Mouse (Mus musculus) liver, embryonic 12.5 days (tissue): ENCODE data around the gene Ren1. TPM values are rescaled to one million over a fixed set of nuclear protein-coding genes. Genes with fewer than 3 reads are reported as not detected.

ENCODE experiments used
- ATAC-seq: fragments of 200-750 bp; cut with Nextera tagmentation; 2 replicates; pipeline ENCODE4 v1.8.0; 2017; ENCODE audit warnings: moderate number of reproducible peaks, mild to moderate bottlenecking, moderate library complexity
- H3K27ac ChIP-seq: fragments of 300-500 bp; sonication (generic); 2 replicates; pipeline ENCODE4 v1.5.1; 2016; ENCODE audit warnings: mild to moderate bottlenecking
- H3K27me3 ChIP-seq: fragments of 300-500 bp; sonication (generic); replicated peaks from 2 replicates; pipeline ENCODE4 v1.6.1; 2016; ENCODE audit warnings: mild to moderate bottlenecking, moderate library complexity
- H3K36me3 ChIP-seq: fragments of 300-500 bp; sonication (generic); 2 replicates; pipeline ENCODE4 v1.6.1; 2016; ENCODE audit warnings: mild to moderate bottlenecking, moderate library complexity
- H3K4me1 ChIP-seq: fragments of 300-500 bp; sonication (generic); 2 replicates; pipeline ENCODE4 v1.6.1; 2016
- H3K4me2 ChIP-seq: fragments of 300-500 bp; sonication (generic); 2 replicates; pipeline ENCODE4 v1.6.1; 2016; ENCODE audit warnings: mild to moderate bottlenecking, moderate library complexity
- H3K4me3 ChIP-seq: fragments of 300-500 bp; sonication (generic); 2 replicates; pipeline ENCODE4 v1.5.1; 2016; ENCODE audit warnings: mild to moderate bottlenecking, moderate library complexity
- H3K9ac ChIP-seq: fragments of 300-500 bp; sonication (generic); 2 replicates; pipeline ENCODE4 v1.6.1; 2016; ENCODE audit warnings: mild to moderate bottlenecking, moderate library complexity
- H3K9me3 ChIP-seq: fragments of 300-500 bp; sonication (generic); replicated peaks from 2 replicates; pipeline ENCODE4 v1.6.1; 2016; ENCODE audit warnings: mild to moderate bottlenecking, moderate library complexity
- WGBS: fragments of 180-500 bp; shearing (Covaris S2); methylation state at CpG from one replicate; pipeline ENCODE4 v1.1.7; 2016; ENCODE audit not compliant: insufficient replicate concordance; 5-methylcytosine and 5-hydroxymethylcytosine counted together
- polyA plus RNA-seq: library from polyadenylated mRNA; unstranded; fragments of >200 nt; fragmentation: Nextera tagmentation; extraction: Ambion mirVana; gene quantifications from 2 replicates; pipeline ENCODE4 v1.2.1, GENCODE M21; 2016

Gene Ren1
- 0.29 and 0.39 TPM in 2 replicates for polyA plus RNA-seq

DNA sequence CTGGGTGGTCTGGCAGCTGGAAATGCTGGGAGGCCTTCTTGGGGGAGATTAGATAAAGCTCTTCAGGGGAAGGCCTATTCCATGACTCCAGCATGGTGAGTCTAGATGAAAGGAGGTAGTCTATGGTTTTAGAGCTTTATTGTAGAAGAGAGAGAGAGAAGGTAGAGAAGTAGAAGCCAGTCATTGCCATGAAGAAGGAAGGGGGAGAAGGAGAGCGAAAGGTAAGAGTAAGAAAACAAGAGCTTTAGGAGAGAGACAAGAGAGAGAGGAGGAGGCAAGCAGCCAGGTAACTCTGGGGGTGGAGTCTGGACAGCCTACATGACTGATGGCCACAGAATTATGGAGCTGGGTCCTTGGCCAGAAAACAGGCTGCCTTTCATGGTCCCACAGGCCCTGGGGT is at the start of gene Ren1:
TSS of gene Ren1 (plus strand) at position 301 of the 400 bp plus-strand sequence.
- Histone ChIP-seq H3K27ac (no peak within 1 kb of the TSS), H3K36me3 (no peaks in the 10 kb centered on the region), H3K4me1 (peaks cover 7% of the 10 kb centered on the region), H3K9ac (no peak within 1 kb of the TSS), H3K9me3 (no peaks in the 10 kb centered on the region), H3K27me3 (peaks cover 43% of the 10 kb centered on the region), H3K4me2 (no peak within 1 kb of the TSS), H3K4me3 (no peak within 1 kb of the TSS)
- ATAC-seq, result no peak
- 74% methylated on average over 1 of the region's 1 CpGs for WGBS

DNA sequence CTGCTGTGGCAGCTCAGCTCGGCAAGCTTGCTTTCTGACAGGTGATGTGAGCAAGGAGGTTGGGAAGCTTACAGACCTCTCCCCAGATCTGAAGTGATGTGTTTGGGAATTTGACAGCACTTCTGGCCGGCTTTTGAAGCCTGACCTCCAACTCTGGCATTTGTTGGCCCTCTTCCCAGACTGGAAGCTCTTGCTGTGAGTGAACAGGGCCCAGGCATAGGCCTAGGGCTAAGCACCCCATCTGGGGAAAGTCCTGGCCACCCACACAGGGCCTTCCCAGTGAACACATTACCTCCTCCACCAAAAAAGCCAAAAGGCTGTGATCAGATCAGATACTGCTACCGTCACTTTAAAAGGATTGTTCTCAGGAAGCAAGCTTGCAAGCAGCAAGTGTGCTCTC is 47.8 kb upstream of the Ren1 start:
- ATAC-seq, result no peak
- WGBS, result 40% methylated on average over 3 of the region's 3 CpGs
- H3K27ac ChIP-seq, result no peak overlapping the region
- H3K36me3 ChIP-seq, result no peaks in the 10 kb centered on the region
- no peaks in the 10 kb centered on the region for H3K9me3 ChIP-seq
- no peaks in the 10 kb centered on the region for H3K4me1 ChIP-seq
- H3K27me3 ChIP-seq, result peaks cover 32% of the 10 kb centered on the region
- no peak overlapping the region for H3K9ac ChIP-seq
- H3K4me2 ChIP-seq, result no peak overlapping the region
- H3K4me3 ChIP-seq, result no peak overlapping the region

DNA sequence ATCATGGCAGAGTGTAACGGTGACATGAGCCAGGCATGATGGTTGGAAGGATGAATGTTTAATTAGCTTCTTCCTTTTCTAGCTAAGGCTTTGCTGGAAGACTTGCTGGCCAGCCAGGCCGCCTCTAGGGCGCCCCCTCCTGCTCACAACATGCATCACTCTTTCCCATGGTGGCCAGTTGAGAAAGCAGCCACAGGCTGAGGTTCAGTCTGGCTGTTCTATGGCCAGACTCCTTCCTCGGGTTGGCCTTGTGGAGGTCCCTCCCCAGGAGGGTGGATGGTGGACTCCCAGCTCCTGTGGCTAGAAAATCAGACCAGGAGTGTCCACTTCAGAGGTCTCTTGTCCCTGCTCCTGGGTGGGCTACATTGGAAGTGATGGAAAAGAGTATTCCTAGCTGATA is 43.5 kb upstream of the Ren1 start:
- H3K27ac ChIP-seq, result no peak overlapping the region
- 12% methylated on average over 4 of the region's 4 CpGs for WGBS

DNA sequence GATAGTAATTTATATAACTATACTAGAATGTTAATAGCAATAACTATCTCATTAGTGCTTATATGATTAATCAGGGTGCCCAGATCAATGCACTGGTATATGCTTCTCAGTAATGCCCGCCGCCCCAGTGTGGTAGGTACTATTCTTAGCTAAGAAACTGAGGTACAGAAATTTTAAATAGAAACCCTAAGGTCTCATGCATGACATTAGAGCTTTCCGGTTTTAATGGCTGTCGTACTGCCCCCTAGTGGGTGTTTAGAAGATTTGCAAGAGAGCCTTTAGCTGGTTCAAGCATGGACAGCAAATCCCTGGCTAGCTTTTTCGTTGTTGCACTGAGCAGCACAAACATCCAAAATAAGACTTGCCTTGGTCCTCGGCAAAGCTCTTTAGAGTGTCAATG is 43.0 kb upstream of the Ren1 start:
- H3K27me3 ChIP-seq, result peaks cover under 1% of the 10 kb centered on the region; the same call in 1 of the 2 replicates
- WGBS, result 10% methylated on average over 6 of the region's 6 CpGs
- no peaks in the 10 kb centered on the region for H3K9me3 ChIP-seq
- H3K4me3 ChIP-seq, result no peak overlapping the region
- no peak overlapping the region for H3K9ac ChIP-seq
- no peaks in the 10 kb centered on the region for H3K36me3 ChIP-seq
- H3K27ac ChIP-seq, result no peak overlapping the region
- no peak for ATAC-seq
- H3K4me1 ChIP-seq, result peaks cover 11% of the 10 kb centered on the region
- no peak overlapping the region for H3K4me2 ChIP-seq

More for the DNA sequence above, 43.5 kb upstream of the Ren1 start:
- peaks cover 6% of the 10 kb centered on the region; the same call in 1 of the 2 replicates for H3K27me3 ChIP-seq
- peaks cover 6% of the 10 kb centered on the region for H3K4me1 ChIP-seq
- no peaks in the 10 kb centered on the region for H3K36me3 ChIP-seq
- H3K4me2 ChIP-seq, result no peak overlapping the region
- no peak overlapping the region for H3K9ac ChIP-seq
- H3K4me3 ChIP-seq, result no peak overlapping the region
- no peaks in the 10 kb centered on the region for H3K9me3 ChIP-seq
- ATAC-seq, result no peak

DNA sequence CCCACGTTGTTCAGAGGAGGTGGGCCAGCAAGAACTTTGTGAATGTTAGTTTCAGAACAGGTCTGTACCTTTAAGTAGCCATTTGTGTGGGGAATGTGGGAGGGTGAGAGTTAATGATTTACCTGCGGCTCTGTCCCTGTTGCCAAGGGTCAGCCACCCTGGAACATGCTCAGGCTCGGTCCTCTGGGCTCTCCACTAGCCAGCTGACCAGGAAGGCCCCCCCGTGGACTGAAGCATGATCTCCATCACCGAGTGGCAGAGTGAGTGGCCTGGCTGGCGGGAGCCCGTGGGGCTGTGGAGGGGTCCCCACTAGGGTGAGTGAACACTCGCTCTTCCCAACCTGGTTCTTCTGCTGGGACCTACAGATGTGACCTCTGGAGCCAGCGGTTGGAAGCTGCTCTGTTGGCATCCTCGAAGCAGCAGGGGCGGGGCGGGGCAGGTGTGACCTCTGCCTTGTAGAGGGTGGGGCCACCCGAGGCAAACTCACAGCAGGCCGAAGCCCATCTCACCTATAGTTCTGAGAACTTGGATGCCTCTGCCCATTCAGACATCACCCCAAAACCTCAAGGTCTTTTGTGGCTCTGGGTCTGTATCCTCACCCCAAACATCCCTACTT is 40.5 kb upstream of the Ren1 start, which contains the start of gene Golt1a:
TSS of gene Golt1a (plus strand) at position 149 of the 616 bp plus-strand sequence.
- Histone ChIP-seq H3K4me2 (peak within 1 kb of the TSS; percentile 13), H3K4me3 (no peak within 1 kb of the TSS), H3K27ac (peak within 1 kb of the TSS; percentile 52)

DNA sequence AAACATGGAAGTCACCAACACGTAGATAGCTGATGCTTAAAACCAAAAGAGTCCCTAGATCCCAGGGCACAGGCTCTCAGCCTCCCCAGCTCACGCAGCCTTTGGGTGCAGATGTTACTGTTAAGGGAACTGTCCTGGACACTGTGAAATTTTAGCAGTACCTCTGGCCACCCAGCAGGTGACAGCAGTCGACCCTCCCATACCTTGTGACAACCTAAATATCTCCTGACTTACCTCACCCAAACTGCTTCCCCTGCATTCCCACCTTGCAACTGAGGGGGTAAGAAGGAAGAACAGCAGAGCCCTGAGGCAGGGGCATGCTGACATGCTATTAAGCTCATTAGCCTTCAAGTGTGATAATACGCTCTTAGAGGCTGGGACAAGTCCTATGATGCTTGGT is 39.1 kb upstream of the Ren1 start:
- Histone ChIP-seq H3K27me3 (no peaks in the 10 kb centered on the region; the same call in 1 of the 2 replicates), H3K36me3 (no peaks in the 10 kb centered on the region), H3K4me3 (no peak overlapping the region), H3K27ac (no peak overlapping the region), H3K9me3 (no peaks in the 10 kb centered on the region), H3K9ac (no peak overlapping the region), H3K4me2 (no peak overlapping the region), H3K4me1 (peaks cover 14% of the 10 kb centered on the region)
- WGBS, result 48% methylated on average over 4 of the region's 4 CpGs
- no peak for ATAC-seq

More for the DNA sequence above, 40.5 kb upstream of the Ren1 start, which contains the start of gene Golt1a:
- H3K9ac ChIP-seq, result no peak within 1 kb of the TSS
- 56% methylated on average over 14 of the region's 14 CpGs for WGBS
- peak; percentile 65 for ATAC-seq
- no peaks in the 10 kb centered on the region for H3K9me3 ChIP-seq
- peaks cover 14% of the 10 kb centered on the region for H3K4me1 ChIP-seq
- H3K36me3 ChIP-seq, result no peaks in the 10 kb centered on the region
- H3K27me3 ChIP-seq, result no peaks in the 10 kb centered on the region; the same call in 1 of the 2 replicates

DNA sequence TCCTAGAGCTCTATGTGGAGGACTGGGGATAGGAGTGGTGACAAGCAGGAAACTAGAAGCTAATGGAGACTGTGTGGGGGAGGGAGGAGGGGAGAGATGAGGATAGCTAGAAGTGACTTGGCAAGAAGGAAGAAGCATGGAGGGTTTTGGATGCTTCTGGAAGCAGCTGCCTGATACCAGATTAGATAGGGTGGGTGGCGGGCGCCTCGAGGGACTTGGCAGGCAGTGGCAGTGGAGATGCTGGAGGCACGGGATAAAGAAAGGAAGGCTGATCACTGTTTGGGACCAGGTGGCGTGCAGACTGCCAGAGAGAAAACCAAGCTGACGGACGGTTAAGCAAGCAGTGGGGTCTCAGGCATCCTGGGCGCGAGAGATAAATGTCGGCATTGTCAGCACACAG is 38.4 kb upstream of the Ren1 start:
- Histone ChIP-seq H3K4me2 (no peak overlapping the region), H3K9me3 (no peaks in the 10 kb centered on the region), H3K9ac (no peak overlapping the region), H3K27me3 (no peaks in the 10 kb centered on the region; the same call in 1 of the 2 replicates), H3K27ac (no peak overlapping the region), H3K36me3 (no peaks in the 10 kb centered on the region), H3K4me3 (no peak overlapping the region), H3K4me1 (peaks cover 14% of the 10 kb centered on the region)
- no peak for ATAC-seq
- WGBS, result 17% methylated on average over 10 of the region's 10 CpGs

DNA sequence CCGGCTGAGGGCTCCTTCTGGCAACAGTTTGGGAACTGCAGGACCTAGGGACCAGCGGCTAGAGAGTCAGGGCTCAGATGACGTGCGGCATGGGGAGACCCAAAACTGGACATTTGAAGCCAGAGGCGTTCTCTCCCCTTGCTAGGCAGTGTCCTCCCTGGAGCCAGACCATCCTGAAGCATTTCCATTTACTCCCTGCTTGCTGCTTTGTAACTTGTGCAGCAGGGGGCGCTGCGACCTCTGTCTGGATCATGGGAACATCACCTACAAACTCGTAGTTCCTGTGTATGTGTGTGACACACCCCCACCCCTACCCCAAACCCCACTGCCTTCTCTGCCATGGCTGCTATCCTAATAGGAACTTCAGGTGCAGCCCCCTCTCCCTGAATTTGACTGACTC is 35.9 kb upstream of the Ren1 start:
- ATAC-seq, result no peak
- H3K9ac ChIP-seq, result no peak overlapping the region
- 25% methylated on average over 8 of the region's 8 CpGs for WGBS

DNA sequence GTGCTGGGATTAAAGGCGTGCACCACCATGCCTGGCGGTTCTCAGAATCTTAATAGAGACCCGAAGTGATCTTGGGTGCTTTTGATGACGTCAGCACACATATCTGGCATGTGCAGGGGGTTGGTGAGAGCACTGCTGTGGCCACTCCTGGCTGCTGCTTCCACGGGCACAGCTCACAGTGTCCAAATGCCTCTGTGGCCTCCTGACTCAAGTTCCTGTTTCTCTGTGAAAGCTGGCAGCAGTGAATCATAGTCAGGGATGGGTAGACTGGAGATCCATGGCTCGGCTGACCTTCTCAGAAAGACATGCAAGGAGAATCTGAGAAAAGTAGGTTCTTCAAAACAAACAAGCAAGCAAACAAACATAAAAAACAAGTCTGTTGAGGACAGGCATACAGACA is 34.5 kb upstream of the Ren1 start:
- ATAC-seq, result no peak
- Histone ChIP-seq H3K9me3 (peaks cover 6% of the 10 kb centered on the region), H3K27ac (no peak overlapping the region), H3K9ac (no peak overlapping the region), H3K4me3 (no peak overlapping the region), H3K4me2 (no peak overlapping the region), H3K27me3 (no peaks in the 10 kb centered on the region; the same call in 1 of the 2 replicates), H3K4me1 (peaks cover 14% of the 10 kb centered on the region), H3K36me3 (no peaks in the 10 kb centered on the region)
- WGBS, result 56% methylated on average over 6 of the region's 6 CpGs

More for the DNA sequence above, 35.9 kb upstream of the Ren1 start:
- Histone ChIP-seq H3K36me3 (no peaks in the 10 kb centered on the region), H3K4me2 (no peak overlapping the region), H3K4me1 (peaks cover 14% of the 10 kb centered on the region), H3K4me3 (no peak overlapping the region), H3K27me3 (no peaks in the 10 kb centered on the region; the same call in 1 of the 2 replicates), H3K9me3 (peaks cover 6% of the 10 kb centered on the region), H3K27ac (no peak overlapping the region)

DNA sequence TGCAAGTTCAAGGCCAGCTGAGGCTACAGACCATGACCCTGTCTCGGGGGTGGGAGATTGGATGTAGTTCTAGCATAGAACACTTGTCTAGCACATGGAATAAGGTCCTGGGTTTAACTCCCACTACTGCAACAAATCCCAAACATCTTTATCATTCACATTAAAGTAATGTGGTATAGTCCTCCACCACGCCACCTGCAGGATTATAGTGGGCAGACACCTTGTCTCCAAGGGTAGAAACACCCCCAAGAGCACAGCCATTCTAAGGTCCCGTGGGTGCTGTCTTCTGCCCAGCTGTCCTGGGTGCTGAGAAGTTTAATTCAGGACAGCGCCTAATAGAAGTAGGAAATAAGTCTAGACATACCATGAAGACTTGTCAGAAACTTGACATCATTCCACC is 33.7 kb upstream of the Ren1 start:
- peaks cover 6% of the 10 kb centered on the region for H3K9me3 ChIP-seq
- 60% methylated on average over 4 of the region's 4 CpGs for WGBS
- H3K4me2 ChIP-seq, result no peak overlapping the region
- no peak overlapping the region for H3K27ac ChIP-seq
- ATAC-seq, result no peak
- H3K36me3 ChIP-seq, result no peaks in the 10 kb centered on the region
- H3K9ac ChIP-seq, result no peak overlapping the region
- peaks cover 11% of the 10 kb centered on the region for H3K4me1 ChIP-seq
- no peaks in the 10 kb centered on the region; the same call in 1 of the 2 replicates for H3K27me3 ChIP-seq
- H3K4me3 ChIP-seq, result no peak overlapping the region

DNA sequence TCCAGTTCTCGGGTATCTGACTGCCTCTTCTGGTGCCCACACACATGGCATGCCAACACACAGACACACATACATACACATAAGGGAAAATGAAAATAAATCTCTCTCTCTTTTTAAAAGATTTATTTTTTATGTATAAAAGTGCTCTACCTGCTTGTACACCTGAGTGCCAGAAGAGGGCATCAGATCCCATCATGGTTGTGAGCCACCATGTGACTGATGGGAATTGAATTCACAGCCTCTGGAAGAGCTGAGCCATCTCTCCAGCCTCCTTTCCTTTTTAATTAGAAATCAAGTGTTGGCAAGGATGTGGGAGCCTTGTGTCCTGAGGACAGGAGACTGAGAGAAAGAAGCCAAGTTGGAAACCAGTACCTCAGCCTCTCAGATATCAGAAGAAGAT is 33.2 kb upstream of the Ren1 start:
- H3K4me1 ChIP-seq, result peaks cover 5% of the 10 kb centered on the region
- peaks cover 6% of the 10 kb centered on the region for H3K9me3 ChIP-seq
- H3K27me3 ChIP-seq, result no peaks in the 10 kb centered on the region
- no peak overlapping the region for H3K4me3 ChIP-seq
- no peaks in the 10 kb centered on the region for H3K36me3 ChIP-seq
- H3K9ac ChIP-seq, result no peak overlapping the region
- ATAC-seq, result no peak
- no peak overlapping the region for H3K4me2 ChIP-seq
- 50% methylated on average over 1 of the region's 1 CpGs for WGBS
- no peak overlapping the region for H3K27ac ChIP-seq

DNA sequence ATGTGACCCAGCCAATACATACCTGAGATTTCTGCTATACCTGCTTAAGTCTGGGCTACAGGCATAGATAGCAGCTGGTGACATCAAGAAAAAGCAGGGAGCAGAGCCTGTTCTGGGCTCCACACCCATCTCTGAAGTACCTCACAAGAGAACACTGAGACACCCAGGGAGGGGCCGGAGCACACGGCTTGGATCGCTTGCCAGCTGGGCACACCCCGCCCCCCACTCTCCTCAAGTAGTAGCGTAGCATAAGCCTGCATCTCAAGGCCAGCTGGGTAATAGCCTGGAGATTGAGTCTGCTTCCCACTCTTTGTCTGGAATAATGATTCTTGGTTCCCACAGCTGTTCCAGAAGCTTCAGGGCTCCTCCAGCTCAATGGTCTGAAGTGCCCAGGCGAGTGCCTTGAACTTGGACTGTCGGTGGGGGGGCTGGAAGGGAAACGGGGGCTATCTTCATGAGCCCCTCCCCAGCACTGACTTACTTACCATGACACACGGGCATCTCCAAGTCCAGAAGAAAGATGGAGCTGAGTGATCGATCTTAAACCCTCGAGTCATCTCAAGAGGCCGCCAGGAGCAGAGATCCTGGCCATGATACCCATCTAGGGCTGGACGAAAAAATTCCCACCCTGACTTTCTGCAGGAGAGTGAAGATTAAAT is 28.9 kb upstream of the Ren1 start, which contains the start of gene Kiss1:
TSS of gene Kiss1 (plus strand) at position 609 of the 659 bp plus-strand sequence.
- Histone ChIP-seq H3K4me3 (no peak within 1 kb of the TSS), H3K27me3 (0 out of 2 replicates have a peak, but pooled peaks cover under 1% of the 10 kb centered on the region), H3K9me3 (peaks cover 6% of the 10 kb centered on the region), H3K4me2 (no peak within 1 kb of the TSS), H3K9ac (no peak within 1 kb of the TSS), H3K4me1 (no peaks in the 10 kb centered on the region), H3K36me3 (no peaks in the 10 kb centered on the region), H3K27ac (no peak within 1 kb of the TSS)
- no peak for ATAC-seq
- 76% methylated on average over 13 of the region's 13 CpGs for WGBS
